Mouse (Mus musculus): ENCODE data around the gene Prdm13.

- TF ChIP-seq POLR2A (IDR thresholded peaks at IDR 0.05; ENCODE audit: low read depth, low read length) (no peak), CTCF (IDR thresholded peaks at IDR 0.05; ENCODE audit: extremely low read depth, insufficient read length, insufficient replicate concordance, low read depth, low read length) (no peak)
Observed at GRCm38 (mm10) chr4:21712147-21712546, 26.4 kb upstream of the Prdm13 start.

Measured in small intestine, adult 2 months (tissue).